Mouse (Mus musculus): Measurements from ENCODE around the gene Clic3.

DNA sequence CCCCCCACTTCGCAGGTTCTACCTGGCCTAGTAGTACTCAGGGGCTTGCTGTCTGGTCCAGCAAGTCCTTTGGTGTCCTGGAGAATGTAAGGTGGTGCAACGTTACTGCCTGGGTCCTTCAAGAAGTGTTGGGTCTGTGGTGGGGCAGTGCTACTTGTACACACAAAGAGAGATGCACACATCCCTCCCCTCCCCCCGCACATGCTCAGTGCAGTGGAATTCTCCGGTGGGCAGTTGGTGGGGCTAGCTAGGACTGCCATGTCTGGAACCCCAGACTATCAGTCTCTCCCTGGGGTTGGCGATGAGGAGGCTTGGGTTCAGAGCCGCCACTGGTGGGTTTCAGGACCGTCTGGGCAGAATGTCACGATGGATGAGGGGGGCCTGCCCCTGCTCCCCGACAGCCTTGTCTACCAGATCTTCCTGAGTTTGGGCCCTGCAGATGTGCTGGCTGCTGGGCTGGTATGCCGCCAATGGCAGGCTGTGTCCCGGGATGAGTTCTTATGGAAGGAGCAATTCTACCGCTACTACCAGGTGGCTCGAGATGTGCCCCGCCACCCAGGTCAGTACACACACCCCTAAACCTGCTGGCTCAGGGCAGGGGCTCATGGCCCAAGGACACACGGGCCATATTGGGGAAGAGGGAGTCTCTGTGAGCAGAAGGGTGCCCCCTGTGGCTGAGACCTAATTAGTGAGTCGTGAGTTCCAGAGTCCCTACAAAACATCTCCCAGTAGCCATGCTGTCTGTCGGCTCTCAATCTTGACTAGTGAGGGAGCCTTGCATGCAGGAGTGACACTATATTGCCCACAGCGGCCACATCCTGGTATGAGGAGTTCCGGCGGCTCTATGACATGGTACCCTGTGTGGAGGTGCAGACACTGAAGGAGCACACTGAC is 45.2 kb downstream of the Clic3 start, which contains the start of gene C8g:
- TF ChIP-seq BHLHE40 (IDR thresholded peaks at IDR 0.05; ENCODE audit: borderline replicate concordance, low read depth, low read length) = no peak
- TF ChIP-seq CTCF (IDR thresholded peaks at IDR 0.05 in 2 of 3, conservative IDR thresholded peaks at IDR 0.05 in 1 of 3; ENCODE audit: control insufficient read depth in 1 of 3, insufficient read depth in 1 of 3, low read depth in 2 of 3, low read length in 3 of 3, poor library complexity in 1 of 3, severe bottlenecking in 1 of 3) = peak; percentile 22 to 41 (median 35); a peak in 4 of 6 replicates
- no peak for TF ChIP-seq POLR2A (IDR thresholded peaks at IDR 0.05; ENCODE audit: control insufficient read depth in 1 of 2, insufficient read depth in 1 of 2, low read depth in 1 of 2, low read length in 2 of 2, poor library complexity in 1 of 2)
- TF ChIP-seq HCFC1 (IDR thresholded peaks at IDR 0.05; ENCODE audit: low read depth, low read length) = no peak
- TF ChIP-seq GATA1 (IDR thresholded peaks at IDR 0.05; ENCODE audit: low read depth, low read length) = no peak
- TF ChIP-seq TAL1 (IDR thresholded peaks at IDR 0.05; ENCODE audit: low read length) = no peak
- no peak for TF ChIP-seq TCF12 (IDR thresholded peaks at IDR 0.05; ENCODE audit: low read depth, low read length)
- no peak for TF ChIP-seq NELFE (IDR thresholded peaks at IDR 0.05; ENCODE audit: low read depth, low read length)
- no peak for TF ChIP-seq EP300 (IDR thresholded peaks at IDR 0.05; ENCODE audit: low read depth in 1 of 2, low read length in 2 of 2)
- no peak for TF ChIP-seq POLR2AphosphoS2 (IDR thresholded peaks at IDR 0.05; ENCODE audit: low read length)
- TF ChIP-seq USF1 (IDR thresholded peaks at IDR 0.05; ENCODE audit: low read depth, low read length) = no peak
- TF ChIP-seq CHD2 (IDR thresholded peaks at IDR 0.05; ENCODE audit: low read length) = no peak
- TF ChIP-seq UBTF (IDR thresholded peaks at IDR 0.05; ENCODE audit: borderline replicate concordance, insufficient read depth, low read depth, low read length) = no peak
- no peak for TF ChIP-seq MAX (IDR thresholded peaks at IDR 0.05; ENCODE audit: low read length)
